Mouse (Mus musculus) limb, embryonic 11.5 days (tissue): ENCODE data around the gene Ros1. TPM values are rescaled to one million over a fixed set of nuclear protein-coding genes. Genes with fewer than 3 reads are reported as not detected.
A peak's percentile ranks its signal among the peaks of the same experiment; 100 is the strongest.

ENCODE experiments used
- ATAC-seq: fragments of 200-750 bp; cut with Nextera tagmentation; 2 replicates; pipeline ENCODE4 v1.8.0; 2017; ENCODE audit warnings: low read depth; ENCODE audit not compliant: insufficient number of reproducible peaks, low FRiP score, low TSS enrichment
- DNase-seq: peaks from one replicate; pipeline ENCODE4 v3.0.0-alpha.2; 2015; ENCODE audit warnings: low spot score
- H3K27ac ChIP-seq: fragments of 300-500 bp; sonication (generic); replicated peaks from 2 replicates; pipeline ENCODE4 v1.5.1; 2014; ENCODE audit warnings: low read depth, mild to moderate bottlenecking, low read length
- H3K27me3 ChIP-seq: fragments of 300-500 bp; sonication (generic); 2 replicates; pipeline ENCODE4 v1.6.1; 2014; ENCODE audit warnings: mild to moderate bottlenecking, low read length, mixed read lengths; ENCODE audit not compliant: control insufficient read depth, insufficient read depth
- H3K36me3 ChIP-seq: fragments of 300-500 bp; sonication (generic); 2 replicates; pipeline ENCODE4 v1.6.1; 2014; ENCODE audit warnings: mild to moderate bottlenecking, low read length, moderate library complexity, mixed read lengths; ENCODE audit not compliant: control insufficient read depth, insufficient read depth
- H3K4me1 ChIP-seq: fragments of 300-500 bp; sonication (generic); 2 replicates; pipeline ENCODE4 v1.6.1; 2014; ENCODE audit warnings: low read length, mixed read lengths; ENCODE audit not compliant: control insufficient read depth, insufficient read depth
- H3K4me2 ChIP-seq: fragments of 300-500 bp; sonication (generic); 2 replicates; pipeline ENCODE4 v1.6.1; 2014; ENCODE audit warnings: low read depth, mild to moderate bottlenecking, moderate library complexity; ENCODE audit not compliant: severe bottlenecking
- H3K4me3 ChIP-seq: fragments of 300-500 bp; sonication (generic); 2 replicates; pipeline ENCODE4 v1.5.1; 2014; ENCODE audit warnings: low read depth, low read length
- H3K9ac ChIP-seq: fragments of 300-500 bp; sonication (generic); 2 replicates; pipeline ENCODE4 v1.6.1; 2014; ENCODE audit warnings: mild to moderate bottlenecking, low read length
- H3K9me3 ChIP-seq: fragments of 300-500 bp; sonication (generic); 2 replicates; pipeline ENCODE4 v1.6.1; 2016; ENCODE audit warnings: low read length; ENCODE audit not compliant: control insufficient read depth
- WGBS: fragments of 180-500 bp; shearing (Covaris S2); extraction: QIAGEN DNeasy Blood & Tissue Kit; methylation state at CpG from one replicate; pipeline ENCODE4 v1.1.7; 2014; 5-methylcytosine and 5-hydroxymethylcytosine counted together
- polyA plus RNA-seq: library from polyadenylated mRNA; unstranded; fragments of >200 nt; fragmentation: Nextera tagmentation; extraction: Ambion mirVana; gene quantifications from 2 replicates; pipeline ENCODE4 v1.2.1, GENCODE M21; 2014

Ros1 gene
- not detected in 2 replicates for polyA plus RNA-seq

GRCm38 (mm10) chr10:52194957-52195852 is at the start of gene Ros1:
Gene Ros1 (minus strand): TSS chr10:52195244.
- WGBS = 83% methylated on average over 7 of the region's 7 CpGs
- Histone ChIP-seq H3K27ac (no peak within 1 kb of the TSS), H3K4me3 (no peak within 1 kb of the TSS), H3K36me3 (no peaks in the 10 kb centered on the region), H3K4me2 (no peak within 1 kb of the TSS), H3K27me3 (no peaks in the 10 kb centered on the region), H3K4me1 (no peaks in the 10 kb centered on the region), H3K9me3 (no peaks in the 10 kb centered on the region), H3K9ac (no peak within 1 kb of the TSS)
- DNase-seq = no peak
- no peak for ATAC-seq

DNA sequence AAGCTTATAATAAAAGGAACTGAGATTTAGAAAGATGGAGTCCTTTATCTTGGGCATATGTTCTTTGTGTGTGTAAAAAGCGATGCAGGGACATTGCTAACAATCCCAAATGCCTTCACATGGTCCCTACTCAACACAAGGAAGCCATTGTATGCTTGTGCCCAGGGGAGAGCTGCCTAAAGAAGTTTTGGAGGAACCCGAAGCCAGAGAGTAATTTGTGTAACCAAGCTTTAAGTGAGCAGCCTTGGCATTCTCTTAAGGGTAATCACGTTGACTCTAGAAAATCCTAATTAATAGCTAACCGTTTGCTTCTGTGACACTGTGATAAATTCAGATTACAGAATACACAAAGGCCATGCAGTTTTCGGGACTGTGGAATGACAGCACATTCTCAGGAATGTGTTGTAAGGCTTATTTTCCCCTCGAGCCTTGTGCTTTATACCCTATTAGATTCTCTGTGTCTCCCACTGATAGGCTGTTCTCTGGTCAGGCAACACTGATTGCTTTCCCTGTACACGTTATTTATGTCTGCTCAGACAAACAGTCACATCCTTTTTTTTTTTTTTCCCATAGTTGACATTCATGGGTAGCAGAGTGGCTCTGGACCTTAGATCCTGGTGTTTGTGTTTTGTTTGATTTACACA is 47.8 kb upstream of the Ros1 start:
- Histone ChIP-seq H3K9ac (no peak overlapping the region), H3K36me3 (no peaks in the 10 kb centered on the region), H3K4me1 (no peaks in the 10 kb centered on the region), H3K4me3 (no peak overlapping the region), H3K27me3 (no peaks in the 10 kb centered on the region), H3K27ac (no peak overlapping the region), H3K4me2 (no peak overlapping the region), H3K9me3 (no peaks in the 10 kb centered on the region)
- DNase-seq (no peak), ATAC-seq (no peak)
- WGBS = 62% methylated on average over 7 of the region's 7 CpGs

DNA sequence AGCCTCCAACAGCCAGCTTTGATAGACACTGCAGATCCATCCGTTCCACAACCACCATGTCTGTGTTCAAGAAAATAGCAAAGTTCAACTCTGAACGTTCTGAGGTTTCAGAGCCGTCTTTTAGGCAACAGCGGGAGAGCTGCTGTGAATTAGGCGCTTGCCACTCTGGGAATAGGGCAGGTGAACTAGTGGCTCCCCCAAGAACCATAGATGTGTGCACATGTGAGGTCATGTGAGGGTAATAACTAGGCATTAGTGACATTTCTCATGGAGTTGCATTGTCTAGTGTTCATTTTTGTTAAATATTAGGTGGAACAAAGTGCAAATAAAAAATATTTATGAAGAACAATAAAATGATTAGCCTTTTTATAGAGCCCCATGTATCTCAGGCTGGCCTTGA is 47.0 kb upstream of the Ros1 start:
- no peaks in the 10 kb centered on the region for H3K4me1 ChIP-seq
- WGBS = 86% methylated on average over 5 of the region's 5 CpGs
- H3K4me3 ChIP-seq = no peak overlapping the region
- H3K9ac ChIP-seq = no peak overlapping the region
- ATAC-seq (no peak), DNase-seq (no peak)
- no peak overlapping the region for H3K4me2 ChIP-seq
- H3K9me3 ChIP-seq = no peaks in the 10 kb centered on the region
- no peak overlapping the region for H3K27ac ChIP-seq
- H3K27me3 ChIP-seq = no peaks in the 10 kb centered on the region
- H3K36me3 ChIP-seq = no peaks in the 10 kb centered on the region

DNA sequence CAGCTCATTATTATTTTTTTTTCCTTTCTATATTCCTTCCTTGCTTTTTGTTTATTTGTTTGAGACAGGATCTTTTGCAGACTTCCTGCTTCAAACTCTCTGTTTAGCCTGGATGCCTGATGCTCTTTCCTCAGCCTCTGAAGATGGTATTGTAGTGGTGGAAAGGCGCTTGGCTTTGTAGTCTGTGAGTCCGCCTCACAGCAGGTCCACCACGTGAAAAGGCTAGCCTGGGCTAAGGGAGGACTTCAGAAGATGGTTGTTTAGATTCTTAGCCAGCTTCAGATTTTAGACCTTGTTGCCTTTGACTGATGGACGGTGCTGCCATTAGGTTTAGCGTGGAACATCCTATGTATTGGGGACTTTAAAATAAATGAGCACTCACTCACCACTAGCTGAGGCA is 40.4 kb upstream of the Ros1 start:
- no peaks in the 10 kb centered on the region for H3K27me3 ChIP-seq
- H3K27ac ChIP-seq = no peak overlapping the region
- no peaks in the 10 kb centered on the region for H3K36me3 ChIP-seq
- no peak for DNase-seq
- ATAC-seq = no peak
- H3K9ac ChIP-seq = no peak overlapping the region
- 89% methylated on average over 5 of the region's 5 CpGs for WGBS
- H3K4me3 ChIP-seq = no peak overlapping the region
- H3K4me2 ChIP-seq = no peak overlapping the region
- H3K9me3 ChIP-seq = no peaks in the 10 kb centered on the region
- H3K4me1 ChIP-seq = peaks cover 6% of the 10 kb centered on the region

- Histone ChIP-seq H3K27ac (no peak overlapping the region), H3K9ac (peak overlapping the region; percentile 68; the same call in 1 of the 2 replicates), H3K36me3 (no peaks in the 10 kb centered on the region), H3K4me1 (peaks cover 6% of the 10 kb centered on the region), H3K4me3 (peak overlapping the region; percentile 64), H3K4me2 (peak overlapping the region; percentile 74), H3K9me3 (no peaks in the 10 kb centered on the region), H3K27me3 (no peaks in the 10 kb centered on the region)
- ATAC-seq = no peak
- DNase-seq = no peak
- 20% methylated on average over 7 of the region's 7 CpGs for WGBS
Observed at GRCm38 (mm10) chr10:52234654-52234981, 39.6 kb upstream of the Ros1 start.

DNA sequence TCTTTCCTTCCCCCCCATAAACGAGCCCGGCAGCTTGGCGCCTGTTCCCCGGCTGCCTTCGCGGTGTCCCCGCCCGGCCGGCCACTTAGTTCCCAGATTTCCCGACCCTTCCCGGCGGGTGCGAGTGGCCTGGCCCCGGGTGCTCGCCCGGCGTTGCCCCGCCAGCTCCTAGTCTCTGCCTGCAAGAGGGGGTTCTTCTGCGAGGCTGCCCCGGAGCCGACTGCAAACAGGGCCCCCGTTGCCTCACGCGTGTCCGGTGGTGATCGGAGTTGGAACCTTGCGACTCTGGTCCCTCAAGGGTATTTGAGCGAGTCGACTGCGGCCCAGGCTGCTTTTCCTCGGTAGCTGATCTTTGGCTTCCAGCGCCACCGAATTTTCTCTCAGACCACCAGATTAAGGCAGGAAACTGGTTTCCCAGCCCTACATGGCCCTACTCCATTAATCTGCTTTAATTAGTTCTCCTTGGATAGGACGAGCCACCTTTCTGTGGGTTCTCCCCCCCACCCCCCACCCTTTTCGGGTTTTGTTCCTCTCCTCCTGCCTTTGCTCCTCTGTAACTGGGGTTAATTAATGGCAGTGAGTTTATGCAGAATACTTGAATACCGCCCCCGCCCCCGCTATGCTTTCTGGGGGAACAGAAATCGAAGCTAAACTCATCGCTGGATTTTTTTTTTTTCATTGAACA is 39.1 kb upstream of the Ros1 start:
- H3K4me1 ChIP-seq = peaks cover 6% of the 10 kb centered on the region
- ATAC-seq (peak; percentile 65; the same call in 1 of the 2 replicates), DNase-seq (peak; percentile 68)
- peak overlapping the region; percentile 64 for H3K4me3 ChIP-seq
- WGBS = under 1% methylated on average over 39 of the region's 40 CpGs
- H3K9me3 ChIP-seq = no peaks in the 10 kb centered on the region
- no peaks in the 10 kb centered on the region for H3K36me3 ChIP-seq
- peak overlapping the region; percentile 74 for H3K4me2 ChIP-seq
- H3K27ac ChIP-seq = peak overlapping the region; percentile 10; the same call in 1 of the 2 replicates
- H3K27me3 ChIP-seq = no peaks in the 10 kb centered on the region
- peak overlapping the region; percentile 68 for H3K9ac ChIP-seq

DNA sequence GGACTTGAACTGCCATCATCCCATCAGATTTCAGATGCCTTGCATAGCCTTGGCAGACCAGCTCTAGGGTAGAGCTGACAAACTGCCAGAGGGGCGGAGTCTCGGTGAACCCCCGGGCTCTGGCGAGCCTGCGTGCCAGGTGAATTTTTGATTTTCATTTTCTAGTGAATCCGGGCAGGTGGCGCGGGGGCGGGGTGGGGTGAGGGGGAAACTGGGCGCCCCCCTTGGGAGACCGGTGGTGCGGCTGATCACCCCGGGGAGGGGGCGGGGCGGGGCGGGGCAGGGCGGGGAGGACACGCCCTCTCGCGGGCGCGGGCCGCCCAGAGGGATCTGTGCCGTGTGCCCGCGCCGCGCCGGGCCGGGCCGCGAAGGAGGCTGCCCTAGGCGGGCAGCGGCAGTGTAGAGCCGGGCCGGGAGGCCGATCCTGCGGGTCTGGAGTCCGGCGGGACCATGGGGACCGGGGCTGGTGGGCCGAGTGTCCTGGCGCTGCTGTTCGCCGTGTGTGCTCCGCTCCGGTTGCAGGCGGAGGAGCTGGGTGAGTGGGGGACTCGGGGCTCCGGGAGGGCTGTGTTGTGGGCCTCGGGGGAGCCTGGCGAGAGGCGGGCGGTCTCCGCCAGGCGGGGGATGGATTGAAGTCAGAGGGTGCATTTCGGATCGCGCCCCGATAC is 38.4 kb upstream of the Ros1 start, which contains the start of gene Dcbld1:
Dcbld1 (plus strand) TSS at position 319 of the 668 bp plus-strand sequence.
- WGBS = 1% methylated on average over 48 of the region's 60 CpGs
- DNase-seq (peak; percentile 76), ATAC-seq (peak; percentile 89)
- no peaks in the 10 kb centered on the region for H3K27me3 ChIP-seq
- H3K4me3 ChIP-seq = peak within 1 kb of the TSS; percentile 64
- peak within 1 kb of the TSS; percentile 68 for H3K9ac ChIP-seq
- peak within 1 kb of the TSS; percentile 74 for H3K4me2 ChIP-seq
- no peaks in the 10 kb centered on the region for H3K36me3 ChIP-seq
- no peaks in the 10 kb centered on the region for H3K9me3 ChIP-seq
- H3K27ac ChIP-seq = peak within 1 kb of the TSS; percentile 10; the same call in 1 of the 2 replicates
- H3K4me1 ChIP-seq = peaks cover 6% of the 10 kb centered on the region
